Mouse (Mus musculus) kidney, embryonic 16.5 days (tissue): Measurements from ENCODE around the gene Rps6ka1. TPM values are rescaled to one million over a fixed set of nuclear protein-coding genes. Genes with fewer than 3 reads are reported as not detected.

ENCODE experiments used
- ATAC-seq: fragments of 200-750 bp; cut with Nextera tagmentation; 2 replicates; pipeline ENCODE4 v1.8.0; 2017; ENCODE audit warnings: moderate TSS enrichment; ENCODE audit not compliant: low FRiP score, low TSS enrichment
- H3K27ac ChIP-seq: fragments of 300-500 bp; sonication (generic); 2 replicates; pipeline ENCODE4 v1.5.1; 2014; ENCODE audit warnings: low read length
- H3K27me3 ChIP-seq: fragments of 300-500 bp; sonication (generic); 2 replicates; pipeline ENCODE4 v1.6.1; 2014; ENCODE audit warnings: low read length, control low read depth, mixed read lengths; ENCODE audit not compliant: insufficient read depth
- H3K36me3 ChIP-seq: fragments of 300-500 bp; sonication (generic); 2 replicates; pipeline ENCODE4 v1.6.1; 2014; ENCODE audit warnings: low read length, control low read depth, mixed read lengths; ENCODE audit not compliant: insufficient read depth
- H3K4me1 ChIP-seq: fragments of 300-500 bp; sonication (generic); 2 replicates; pipeline ENCODE4 v1.6.1; 2014; ENCODE audit warnings: low read length, control low read depth, mixed read lengths; ENCODE audit not compliant: insufficient read depth
- H3K4me2 ChIP-seq: fragments of 300-500 bp; sonication (generic); replicated peaks from 2 replicates; pipeline ENCODE4 v1.6.1; 2014; ENCODE audit warnings: low read depth, low read length
- H3K4me3 ChIP-seq: fragments of 300-500 bp; sonication (generic); 2 replicates; pipeline ENCODE4 v1.5.1; 2014; ENCODE audit warnings: mild to moderate bottlenecking, low read length
- H3K9ac ChIP-seq: fragments of 300-500 bp; sonication (generic); replicated peaks from 2 replicates; pipeline ENCODE4 v1.6.1; 2014; ENCODE audit warnings: low read length
- H3K9me3 ChIP-seq: fragments of 300-500 bp; sonication (generic); 2 replicates; pipeline ENCODE4 v1.6.1; 2016; ENCODE audit warnings: low read length, control low read depth
- WGBS: fragments of 180-500 bp; shearing (Covaris S2); extraction: QIAGEN DNeasy Blood & Tissue Kit; methylation state at CpG from one replicate; pipeline ENCODE4 v1.1.7; 2014; 5-methylcytosine and 5-hydroxymethylcytosine counted together
- polyA plus RNA-seq: library from polyadenylated mRNA; unstranded; fragments of >200 nt; fragmentation: Nextera tagmentation; extraction: Ambion mirVana; gene quantifications from 2 replicates; pipeline ENCODE4 v1.2.1, GENCODE M21; 2015

Rps6ka1 gene
- polyA plus RNA-seq, 1 experiment from 2014 or later: 52.0 TPM

DNA sequence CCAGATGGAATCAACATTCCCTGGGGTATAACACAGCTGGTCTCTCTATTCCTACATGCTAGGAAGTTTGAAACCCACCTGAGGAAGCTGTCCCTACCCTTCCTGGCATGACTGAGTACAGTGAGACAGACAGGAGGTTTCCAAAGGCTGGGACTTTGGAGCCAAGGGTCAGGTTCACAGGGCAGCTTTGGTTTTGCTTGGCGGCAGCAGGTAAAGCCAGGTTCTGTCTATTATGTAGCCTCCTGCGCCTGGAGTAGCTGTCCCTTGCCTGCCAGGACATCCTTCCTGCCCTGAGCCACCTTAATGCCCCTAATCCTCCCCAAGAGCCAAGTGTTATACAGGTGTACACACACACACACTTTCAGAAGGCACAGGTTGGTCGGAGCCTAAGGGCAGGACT is 5.7 kb downstream of the Rps6ka1 start:
- H3K9ac ChIP-seq: no peak overlapping the region
- 89% methylated on average over 3 of the region's 3 CpGs for WGBS
- H3K4me2 ChIP-seq: no peak overlapping the region
- H3K27ac ChIP-seq: no peak overlapping the region
- H3K27me3 ChIP-seq: no peaks in the 10 kb centered on the region
- H3K36me3 ChIP-seq: 0 out of 2 replicates have a peak, but pooled peaks cover 4% of the 10 kb centered on the region
- no peak overlapping the region for H3K4me3 ChIP-seq
- ATAC-seq: no peak
- no peaks in the 10 kb centered on the region for H3K9me3 ChIP-seq
- peaks cover 21% of the 10 kb centered on the region for H3K4me1 ChIP-seq

DNA sequence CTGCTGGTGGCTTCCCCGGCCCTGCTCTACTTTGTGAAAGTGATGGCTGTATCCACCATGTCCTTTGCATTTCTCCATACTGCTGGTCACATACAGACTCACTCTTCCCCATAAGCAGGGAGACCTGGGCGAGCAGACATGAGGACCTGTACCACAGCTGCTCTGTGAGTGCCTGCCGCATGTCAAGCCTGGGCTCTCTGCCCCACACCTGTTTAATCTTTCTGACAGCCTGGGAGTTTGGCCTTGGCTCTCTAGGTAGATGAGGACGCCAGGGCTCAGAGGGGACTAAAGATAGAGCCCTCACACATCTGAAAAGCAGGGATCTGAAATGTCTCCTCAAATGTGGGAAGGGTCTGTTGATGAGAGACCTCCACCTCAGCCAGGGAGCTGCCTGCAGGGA is 6.2 kb downstream of the Rps6ka1 start:
- WGBS: 81% methylated on average over 4 of the region's 4 CpGs
- no peaks in the 10 kb centered on the region for H3K9me3 ChIP-seq
- H3K27ac ChIP-seq: no peak overlapping the region
- H3K4me3 ChIP-seq: no peak overlapping the region
- H3K9ac ChIP-seq: no peak overlapping the region
- no peak overlapping the region for H3K4me2 ChIP-seq
- no peaks in the 10 kb centered on the region for H3K27me3 ChIP-seq
- no peak for ATAC-seq
- H3K36me3 ChIP-seq: 0 out of 2 replicates have a peak, but pooled peaks cover 4% of the 10 kb centered on the region
- H3K4me1 ChIP-seq: peaks cover 16% of the 10 kb centered on the region

DNA sequence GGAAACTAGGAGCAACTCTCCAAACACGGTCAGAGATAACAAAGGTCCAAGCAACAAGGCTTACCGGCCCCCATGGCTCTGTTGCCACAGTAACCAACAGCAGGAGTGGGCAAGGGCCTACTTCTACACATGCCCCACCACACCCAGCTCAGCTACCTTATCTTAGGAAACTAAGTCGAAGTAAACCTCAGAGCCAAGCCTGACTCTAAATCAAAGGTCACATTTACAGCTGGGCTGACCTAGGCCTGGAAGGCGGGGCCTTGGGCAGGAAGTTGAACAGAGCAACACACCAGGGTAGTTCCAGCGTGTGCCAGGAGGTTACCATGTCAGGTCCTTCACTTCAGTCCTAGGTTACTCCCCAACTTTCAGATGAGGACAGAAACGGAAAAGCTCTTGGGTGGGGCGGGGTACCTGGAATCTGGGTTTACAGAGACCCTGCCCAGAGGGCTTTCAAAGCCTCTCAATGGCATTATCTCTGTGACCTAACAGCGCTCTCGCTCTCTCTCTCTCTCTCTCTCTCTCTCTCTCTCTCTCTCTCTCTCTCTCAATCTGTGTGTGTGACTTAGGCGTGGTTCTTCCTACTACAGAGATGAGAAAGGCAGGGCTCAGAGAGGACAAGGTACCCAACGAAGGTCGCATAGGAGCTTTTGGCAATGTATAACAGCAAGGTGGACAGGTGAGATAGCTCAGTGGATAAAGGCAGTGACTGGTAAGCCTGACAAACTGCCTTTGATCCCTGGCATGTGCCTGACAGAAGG is 8.3 kb downstream of the Rps6ka1 start:
- H3K4me1 ChIP-seq: no peaks in the 10 kb centered on the region; the same call in 1 of the 2 replicates
- H3K4me2 ChIP-seq: no peak overlapping the region
- no peak overlapping the region for H3K9ac ChIP-seq
- 70% methylated on average over 12 of the region's 12 CpGs for WGBS
- 0 out of 2 replicates have a peak, but pooled peaks cover 4% of the 10 kb centered on the region for H3K36me3 ChIP-seq
- H3K27me3 ChIP-seq: no peaks in the 10 kb centered on the region
- no peak for ATAC-seq
- no peak overlapping the region for H3K4me3 ChIP-seq
- H3K9me3 ChIP-seq: no peaks in the 10 kb centered on the region
- no peak overlapping the region for H3K27ac ChIP-seq

DNA sequence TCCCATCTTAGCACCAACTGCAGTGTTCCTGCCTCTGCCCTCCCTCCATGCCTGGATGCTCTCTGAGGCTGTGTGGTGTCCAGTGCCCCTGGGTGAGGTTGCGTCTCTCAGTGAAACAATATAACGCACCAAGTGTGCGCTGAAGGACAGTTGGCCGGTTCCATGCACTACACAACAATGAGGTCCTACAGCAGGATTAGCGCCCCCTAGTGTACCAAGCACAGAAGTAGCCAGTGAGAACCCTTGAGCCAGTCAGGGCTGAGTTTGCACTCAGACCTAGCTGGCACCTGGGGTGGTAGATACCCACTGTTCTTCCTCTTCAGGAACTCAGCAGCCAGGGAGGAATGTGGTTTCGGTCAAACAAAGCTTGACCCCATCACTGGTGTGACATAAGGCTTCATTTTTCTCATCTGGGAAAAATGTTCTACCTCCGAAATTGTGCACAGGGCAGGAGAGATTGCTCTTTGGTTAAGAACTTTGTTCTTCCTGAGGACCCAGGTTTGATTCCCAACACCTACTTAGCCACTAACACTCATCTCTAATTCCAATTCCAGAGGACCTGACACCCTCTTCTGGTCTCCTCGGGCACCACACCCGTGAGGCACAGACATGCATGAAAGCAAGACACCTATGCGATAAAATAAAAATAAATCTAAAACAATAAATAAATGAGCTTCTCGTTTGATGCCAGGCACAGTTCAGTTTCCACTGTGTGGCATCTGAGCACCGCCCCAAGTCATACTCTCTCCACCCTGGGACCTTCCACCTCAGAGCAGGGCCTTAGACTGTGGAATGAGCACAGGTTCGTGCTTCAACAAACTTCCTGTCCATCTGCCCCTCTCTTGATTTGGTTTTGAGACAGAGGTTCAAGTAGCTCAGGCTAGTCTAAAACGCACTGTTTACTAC is 9.5 kb downstream of the Rps6ka1 start:
- H3K27me3 ChIP-seq: no peaks in the 10 kb centered on the region
- no peak overlapping the region for H3K4me3 ChIP-seq
- no peaks in the 10 kb centered on the region for H3K9me3 ChIP-seq
- H3K9ac ChIP-seq: no peak overlapping the region
- WGBS: 89% methylated on average over 14 of the region's 14 CpGs
- H3K36me3 ChIP-seq: 0 out of 2 replicates have a peak, but pooled peaks cover 4% of the 10 kb centered on the region
- no peak overlapping the region for H3K27ac ChIP-seq
- H3K4me1 ChIP-seq: no peaks in the 10 kb centered on the region; the same call in 1 of the 2 replicates
- no peak overlapping the region for H3K4me2 ChIP-seq
- ATAC-seq: no peak

DNA sequence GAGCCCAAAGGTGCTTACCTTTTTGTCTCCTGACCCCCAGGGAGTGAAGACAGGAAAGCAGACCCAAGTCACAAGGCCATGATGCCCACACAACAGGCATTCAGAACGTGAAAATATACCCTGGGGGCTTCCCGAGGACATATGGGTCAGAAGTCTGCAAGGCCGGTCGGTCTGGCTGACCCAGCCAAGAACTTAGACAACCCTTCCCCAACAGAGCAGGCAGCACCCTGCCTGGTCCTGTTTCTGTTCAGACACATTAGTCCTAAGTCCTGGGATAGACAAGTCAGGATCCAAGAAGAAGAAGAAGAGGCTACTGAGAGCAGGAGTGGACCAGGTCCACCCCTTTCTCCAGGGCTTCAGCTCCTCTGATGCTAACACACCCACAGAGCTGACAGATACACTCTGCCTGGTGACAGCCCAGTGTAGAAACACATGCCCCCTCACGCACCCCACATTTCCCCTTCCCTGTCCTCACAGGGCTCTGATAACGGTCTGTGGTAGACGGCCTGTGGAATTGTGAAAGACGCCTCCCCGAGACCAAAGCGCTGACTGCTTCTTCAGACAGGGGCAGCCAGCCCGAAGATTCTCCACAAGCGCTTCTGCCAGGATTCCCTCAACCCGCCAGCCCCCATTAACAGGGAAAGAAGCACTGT is 12.6 kb downstream of the Rps6ka1 start:
- 72% methylated on average over 13 of the region's 13 CpGs for WGBS
- no peak overlapping the region for H3K9ac ChIP-seq
- H3K36me3 ChIP-seq: 0 out of 2 replicates have a peak, but pooled peaks cover 4% of the 10 kb centered on the region
- H3K4me1 ChIP-seq: no peaks in the 10 kb centered on the region; the same call in 1 of the 2 replicates
- no peaks in the 10 kb centered on the region for H3K9me3 ChIP-seq
- no peak overlapping the region for H3K27ac ChIP-seq
- no peak overlapping the region for H3K4me3 ChIP-seq
- H3K27me3 ChIP-seq: no peaks in the 10 kb centered on the region
- no peak overlapping the region for H3K4me2 ChIP-seq
- no peak for ATAC-seq

DNA sequence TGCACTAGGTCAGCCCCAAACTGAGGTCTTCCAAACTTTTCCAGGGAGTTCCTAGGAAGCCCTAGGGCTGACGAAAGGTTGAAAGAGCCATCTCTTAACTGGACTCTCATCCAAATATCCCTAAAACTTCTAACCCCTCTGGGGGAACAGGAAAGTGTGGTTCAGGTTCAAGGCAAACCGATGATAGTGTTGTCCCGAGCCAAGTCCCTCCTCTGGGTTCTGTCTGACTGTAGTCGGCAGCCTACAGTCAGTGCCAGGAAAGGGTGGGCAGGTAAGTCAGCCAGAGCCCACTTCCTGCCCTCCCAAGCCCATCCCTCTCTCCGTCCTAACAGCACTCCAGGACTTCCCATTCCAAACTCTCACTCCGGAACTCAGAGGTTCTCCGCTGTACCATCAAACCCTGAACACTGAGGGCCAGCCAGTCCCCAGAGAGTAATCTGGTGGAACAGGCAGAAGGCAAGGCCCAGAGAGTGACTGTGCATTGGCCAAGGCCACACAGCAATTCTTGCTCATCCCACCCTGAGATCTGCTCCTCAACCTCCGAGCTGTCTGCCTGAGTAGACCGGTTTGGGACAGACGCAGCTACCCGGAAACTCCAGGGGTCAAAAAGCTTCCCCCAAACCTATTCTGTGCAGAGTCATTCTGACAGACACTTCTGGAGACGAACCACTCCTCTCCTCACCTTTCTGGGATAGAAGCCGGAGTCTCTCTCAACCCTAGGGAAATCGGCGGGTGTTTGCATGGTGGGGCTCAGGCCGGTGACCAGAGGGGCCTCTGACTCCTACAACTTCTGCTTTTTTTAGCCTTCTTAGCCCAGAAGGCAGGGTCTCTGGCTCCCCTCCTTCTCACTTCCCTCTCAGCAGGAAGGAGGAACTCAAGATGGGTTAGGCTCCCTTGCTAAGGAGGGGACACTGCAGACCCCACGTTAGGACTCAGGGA is 13.4 kb downstream of the Rps6ka1 start:
- ATAC-seq: no peak
- 83% methylated on average over 17 of the region's 17 CpGs for WGBS
- no peak overlapping the region for H3K27ac ChIP-seq

DNA sequence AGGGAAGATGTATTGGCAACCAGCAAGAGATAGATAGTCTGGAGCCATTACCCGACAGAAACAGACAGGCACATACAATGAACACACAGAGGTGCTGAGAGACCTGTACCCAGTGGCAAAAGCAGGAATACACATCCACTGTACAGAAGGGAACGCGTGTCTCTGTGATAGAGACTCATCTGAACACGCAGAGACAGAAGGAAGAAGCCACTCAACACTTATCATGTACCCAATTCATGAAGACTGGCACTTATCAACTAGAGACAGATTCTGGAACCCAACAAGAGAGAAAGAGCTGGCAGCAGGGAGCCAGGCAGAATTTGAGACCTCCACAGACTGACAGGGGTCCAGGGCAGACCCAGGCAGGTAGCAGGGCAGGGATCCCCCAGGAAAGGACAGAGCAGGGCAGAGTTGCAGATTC is 14.2 kb downstream of the Rps6ka1 start:
- Histone ChIP-seq H3K4me2 (no peak overlapping the region), H3K4me3 (no peak overlapping the region), H3K27ac (no peak overlapping the region), H3K9me3 (no peaks in the 10 kb centered on the region), H3K27me3 (no peaks in the 10 kb centered on the region), H3K9ac (no peak overlapping the region), H3K36me3 (peaks cover 5% of the 10 kb centered on the region; the same call in 1 of the 2 replicates), H3K4me1 (no peaks in the 10 kb centered on the region; the same call in 1 of the 2 replicates)
- ATAC-seq: no peak
- WGBS: 91% methylated on average over 4 of the region's 4 CpGs

More for the DNA sequence above, 13.4 kb downstream of the Rps6ka1 start:
- H3K4me2 ChIP-seq: no peak overlapping the region
- H3K36me3 ChIP-seq: peaks cover 3% of the 10 kb centered on the region; the same call in 1 of the 2 replicates
- no peaks in the 10 kb centered on the region for H3K27me3 ChIP-seq
- no peaks in the 10 kb centered on the region for H3K9me3 ChIP-seq
- no peak overlapping the region for H3K9ac ChIP-seq
- H3K4me1 ChIP-seq: no peaks in the 10 kb centered on the region; the same call in 1 of the 2 replicates
- H3K4me3 ChIP-seq: no peak overlapping the region

DNA sequence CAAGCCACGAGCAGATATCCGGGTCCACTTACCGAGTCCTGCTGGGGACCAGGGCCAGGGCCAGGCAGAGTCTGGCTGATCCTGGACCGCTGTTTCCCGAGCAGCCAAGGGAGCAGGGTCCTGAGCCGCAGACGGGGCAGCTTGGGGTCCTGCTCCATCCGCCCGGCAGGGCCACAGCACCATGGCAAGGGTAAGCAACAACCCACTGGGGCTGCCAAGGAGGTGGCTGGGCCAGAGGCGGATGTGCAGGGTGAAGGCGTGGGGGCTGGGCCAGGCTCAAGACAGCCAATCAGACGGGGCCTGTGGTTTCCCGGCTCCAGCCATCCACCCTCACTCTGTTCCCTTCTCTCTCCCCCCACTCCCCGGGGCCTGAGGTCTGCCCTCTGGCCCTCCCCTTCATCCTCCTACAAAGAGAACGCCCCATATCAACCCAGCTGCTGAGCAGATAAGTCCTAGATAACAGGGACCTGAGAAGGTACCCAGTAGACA is 14.7 kb downstream of the Rps6ka1 start:
- 0 out of 2 replicates have a peak, but pooled peaks have one; percentile 16 for ATAC-seq
- Histone ChIP-seq H3K9ac (no peak overlapping the region), H3K9me3 (no peaks in the 10 kb centered on the region), H3K27me3 (no peaks in the 10 kb centered on the region), H3K4me3 (no peak overlapping the region), H3K36me3 (peaks cover 5% of the 10 kb centered on the region; the same call in 1 of the 2 replicates), H3K4me1 (no peaks in the 10 kb centered on the region; the same call in 1 of the 2 replicates), H3K27ac (no peak overlapping the region), H3K4me2 (no peak overlapping the region)
- 74% methylated on average over 15 of the region's 15 CpGs for WGBS
